Mouse (Mus musculus) G1E (cell line): ENCODE results near the gene H13. TPM values are rescaled to one million over a fixed set of nuclear protein-coding genes. Genes with fewer than 3 reads are reported as not detected.

Source experiments
- ATAC-seq: 2 replicates; pipeline ENCODE4 v1.8.0; 2016; ENCODE audit warnings: mild to moderate bottlenecking; ENCODE audit not compliant: insufficient number of reproducible peaks, poor library complexity, low FRiP score, severe bottlenecking; ENCODE audit errors: extremely low read depth
- DNase-seq: peaks from one replicate; pipeline ENCODE4 v3.0.0; 2012; ENCODE audit warnings: low spot score
- H3K27me3 ChIP-seq: 2 replicates; pipeline ENCODE4 v1.6.1; 2012; ENCODE audit warnings: mild to moderate bottlenecking, low read length, inconsistent platforms; ENCODE audit not compliant: insufficient read depth
- H3K36me3 ChIP-seq: replicated peaks from 2 replicates; pipeline ENCODE3; 2012; ENCODE audit warnings: mild to moderate bottlenecking, inconsistent platforms
- H3K4me1 ChIP-seq: 2 replicates; pipeline ENCODE4 v1.6.1; 2012; ENCODE audit warnings: low read depth, low read length, inconsistent platforms, mixed read lengths; ENCODE audit not compliant: insufficient read depth
- H3K4me3 ChIP-seq: 2 replicates; pipeline ENCODE4 v1.5.1; 2012; ENCODE audit warnings: low read depth, mild to moderate bottlenecking, inconsistent platforms, low read length, moderate library complexity, mixed read lengths
- H3K9me3 ChIP-seq: replicated peaks from 2 replicates; pipeline ENCODE4 v1.6.1; 2012; ENCODE audit warnings: inconsistent platforms
- CTCF ChIP-seq: IDR thresholded peaks from 2 replicates; pipeline ENCODE4 v1.5.1; 2012; ENCODE audit warnings: low read depth, low read length, inconsistent platforms, mixed read lengths
- GATA1 ChIP-seq: IDR thresholded peaks from 2 replicates; pipeline ENCODE4 v1.6.1; 2012; ENCODE audit warnings: borderline replicate concordance, low read length, inconsistent platforms, mixed read lengths
- GATA2 ChIP-seq: IDR thresholded peaks from 2 replicates; pipeline ENCODE4 v1.6.1; 2012; ENCODE audit warnings: low read depth, low read length, inconsistent platforms, borderline replicate concordance
- POLR2AphosphoS5 ChIP-seq: IDR thresholded peaks from 2 replicates; pipeline ENCODE4 v1.6.1; 2012; ENCODE audit warnings: low read depth, low read length, inconsistent platforms; ENCODE audit not compliant: insufficient replicate concordance
- TAL1 ChIP-seq: conservative IDR thresholded peaks from 2 replicates; pipeline ENCODE4 v1.6.1; 2012; ENCODE audit warnings: low read depth, low read length, inconsistent platforms, mixed read lengths
- polyA plus RNA-seq: library from polyadenylated mRNA; stranded (reverse); fragments of >175 nt; gene quantifications from 2 replicates; pipeline ENCODE4 v1.2.3, GENCODE M21; 2012
- total RNA-seq, 2 experiments: library from RNA; stranded (forward) in 1 of 2; stranded (reverse) in 1 of 2; fragments of 200-1000 nt in 1 of 2; fragments of >200 nt in 1 of 2; fragmentation: Nextera tagmentation in 1 of 2; gene quantifications; 2 replicates each; pipeline ENCODE4 v1.2.3; 2014 to 2017

H13 gene
- total and polyA plus RNA-seq, 3 experiments: 43.2 to 65.2 (median 54.2) TPM

DNA sequence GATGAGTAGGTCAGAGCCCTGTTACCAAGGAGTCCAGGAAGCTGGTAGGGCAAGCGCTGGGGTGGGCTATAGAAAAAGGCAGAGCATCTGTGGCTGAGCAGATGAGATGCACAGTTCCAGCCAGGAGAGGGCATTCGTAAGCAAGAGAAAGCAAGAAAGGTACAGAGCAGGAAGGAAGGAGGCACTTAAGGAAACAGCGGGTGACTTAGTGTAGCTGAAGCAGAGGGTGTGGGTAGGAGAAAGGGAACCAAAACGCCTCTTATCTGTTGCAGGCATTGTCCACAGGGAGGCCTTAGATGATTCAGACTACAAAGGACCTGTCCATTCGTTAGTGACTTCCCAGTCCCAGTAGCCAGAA lies 2.4 kb downstream of the H13 start:
- no peak for TF ChIP-seq POLR2AphosphoS5
- TF ChIP-seq GATA2: no peak
- no peak for TF ChIP-seq TAL1
- no peak for TF ChIP-seq GATA1
- TF ChIP-seq CTCF: no peak
- peak overlapping the region; percentile 96; the same call in 1 of the 2 replicates for H3K4me3 ChIP-seq
- peak; percentile 74 for ATAC-seq
- peaks cover 11% of the 10 kb centered on the region for H3K27me3 ChIP-seq
- H3K36me3 ChIP-seq: peaks cover 56% of the 10 kb centered on the region
- no peaks in the 10 kb centered on the region for H3K9me3 ChIP-seq
- H3K4me1 ChIP-seq: peaks cover 59% of the 10 kb centered on the region
- peak; percentile 65 for DNase-seq

DNA sequence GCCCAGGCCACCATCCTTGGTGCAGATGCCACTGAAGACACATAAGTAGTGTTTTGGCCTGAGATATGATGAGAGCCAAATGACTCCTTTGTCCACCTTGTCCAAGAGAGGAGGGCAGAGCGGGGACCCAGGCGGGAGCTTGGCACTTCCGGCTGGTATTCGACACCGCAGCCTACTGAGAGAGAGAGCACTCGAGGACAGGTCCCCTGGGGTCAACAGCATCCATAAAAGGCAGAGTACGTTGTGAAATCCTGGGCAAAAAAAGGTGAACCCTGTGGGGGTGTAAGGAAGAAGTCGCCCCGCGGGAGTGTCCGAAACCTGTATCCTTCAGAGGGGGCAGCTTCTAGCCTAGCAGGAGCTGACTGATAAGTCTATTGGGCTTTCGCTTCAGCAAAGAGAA lies 2.9 kb downstream of the H13 start:
- H3K36me3 ChIP-seq: peaks cover 62% of the 10 kb centered on the region
- DNase-seq: no peak
- ATAC-seq: no peak
- TF ChIP-seq TAL1 (no peak), CTCF (no peak), POLR2AphosphoS5 (no peak)
- H3K9me3 ChIP-seq: no peaks in the 10 kb centered on the region
- peak overlapping the region; percentile 96; the same call in 1 of the 2 replicates for H3K4me3 ChIP-seq
- peaks cover 6% of the 10 kb centered on the region for H3K27me3 ChIP-seq
- peaks cover 63% of the 10 kb centered on the region for H3K4me1 ChIP-seq

DNA sequence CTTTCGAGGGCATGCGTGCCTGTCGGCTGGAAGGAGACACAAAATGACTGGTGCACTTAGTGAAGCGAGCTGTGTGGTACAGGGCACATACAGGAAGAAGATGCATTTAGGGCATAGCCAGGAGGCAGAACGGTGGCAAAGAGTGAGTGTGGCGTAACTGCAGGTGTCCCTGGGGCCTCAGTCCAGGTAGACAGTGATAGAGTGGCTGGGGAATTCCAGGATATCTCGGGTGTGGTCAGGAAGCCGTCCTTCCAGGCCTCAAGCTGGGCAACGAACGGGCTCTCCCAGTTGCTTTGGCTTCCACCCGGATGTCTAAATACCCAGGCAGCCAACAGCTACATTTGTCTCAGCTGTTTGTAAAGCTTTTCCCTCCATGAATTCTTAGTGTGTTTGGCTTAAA lies 4.9 kb downstream of the H13 start:
- DNase-seq (no peak), ATAC-seq (no peak)
- Histone ChIP-seq H3K9me3 (no peaks in the 10 kb centered on the region), H3K36me3 (peaks cover 82% of the 10 kb centered on the region), H3K4me3 (no peak overlapping the region; the same call in 1 of the 2 replicates), H3K4me1 (peaks cover 70% of the 10 kb centered on the region), H3K27me3 (no peaks in the 10 kb centered on the region)
- TF ChIP-seq TAL1 (no peak), GATA2 (no peak), GATA1 (no peak), CTCF (no peak), POLR2AphosphoS5 (no peak)

DNA sequence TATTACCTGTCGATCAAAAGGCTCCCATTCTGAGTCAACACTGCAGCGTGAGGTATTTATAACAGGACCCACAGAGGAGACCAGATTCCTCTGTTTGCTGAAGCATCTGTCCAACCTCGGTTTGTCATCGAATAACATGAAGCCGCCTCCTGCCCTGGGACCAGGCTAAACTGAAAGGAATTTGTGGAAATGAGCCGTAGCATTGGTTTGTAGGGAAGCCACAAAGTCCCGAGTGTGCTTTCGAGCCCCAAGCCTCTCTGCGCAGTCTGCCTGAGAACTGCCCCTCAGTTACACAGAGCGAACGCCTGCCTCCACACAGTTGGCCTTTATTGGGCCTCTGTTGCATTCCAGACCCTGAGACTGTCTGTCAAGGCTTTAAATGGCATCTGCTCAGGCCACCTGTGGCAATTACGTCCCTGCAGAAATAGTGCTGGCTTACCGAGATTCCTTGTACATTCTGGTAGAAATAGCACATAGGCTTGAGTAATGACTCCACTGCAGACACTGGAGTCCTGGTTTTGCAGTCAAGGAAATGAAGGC lies 6.1 kb downstream of the H13 start:
- no peak for ATAC-seq
- H3K4me1 ChIP-seq: peaks cover 70% of the 10 kb centered on the region
- peaks cover 93% of the 10 kb centered on the region for H3K36me3 ChIP-seq
- no peak for DNase-seq
- H3K4me3 ChIP-seq: no peak overlapping the region
- TF ChIP-seq GATA2: no peak
- no peak for TF ChIP-seq POLR2AphosphoS5
- no peak for TF ChIP-seq TAL1
- no peak for TF ChIP-seq CTCF
- no peak for TF ChIP-seq GATA1
- no peaks in the 10 kb centered on the region for H3K27me3 ChIP-seq
- no peaks in the 10 kb centered on the region for H3K9me3 ChIP-seq

DNA sequence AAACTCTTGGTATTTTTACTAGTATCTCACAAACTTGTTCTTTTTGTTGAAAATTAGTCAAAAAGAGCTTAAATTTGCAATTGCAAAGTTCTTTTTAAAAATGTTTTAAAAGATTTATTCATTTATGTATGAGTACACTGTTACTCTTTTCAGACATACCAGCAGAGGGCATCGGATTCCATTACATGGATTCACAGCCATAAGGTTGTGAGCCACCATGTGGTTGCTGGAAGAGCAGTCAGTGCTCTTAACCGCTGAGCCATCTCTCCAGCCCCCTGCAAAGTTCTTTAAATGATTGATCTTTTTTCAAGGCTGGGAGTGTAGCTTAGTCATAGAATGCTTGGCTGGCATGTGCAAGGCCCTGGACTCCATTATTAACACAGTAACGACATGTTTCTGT lies 9.0 kb downstream of the H13 start:
- no peak for DNase-seq
- H3K4me1 ChIP-seq: peaks cover 44% of the 10 kb centered on the region
- no peak overlapping the region for H3K4me3 ChIP-seq
- ATAC-seq: no peak
- H3K27me3 ChIP-seq: no peaks in the 10 kb centered on the region
- H3K36me3 ChIP-seq: peaks cover 98% of the 10 kb centered on the region
- no peak for TF ChIP-seq TAL1
- TF ChIP-seq GATA1: no peak
- no peak for TF ChIP-seq GATA2
- no peak for TF ChIP-seq CTCF
- TF ChIP-seq POLR2AphosphoS5: no peak
- no peaks in the 10 kb centered on the region for H3K9me3 ChIP-seq

DNA sequence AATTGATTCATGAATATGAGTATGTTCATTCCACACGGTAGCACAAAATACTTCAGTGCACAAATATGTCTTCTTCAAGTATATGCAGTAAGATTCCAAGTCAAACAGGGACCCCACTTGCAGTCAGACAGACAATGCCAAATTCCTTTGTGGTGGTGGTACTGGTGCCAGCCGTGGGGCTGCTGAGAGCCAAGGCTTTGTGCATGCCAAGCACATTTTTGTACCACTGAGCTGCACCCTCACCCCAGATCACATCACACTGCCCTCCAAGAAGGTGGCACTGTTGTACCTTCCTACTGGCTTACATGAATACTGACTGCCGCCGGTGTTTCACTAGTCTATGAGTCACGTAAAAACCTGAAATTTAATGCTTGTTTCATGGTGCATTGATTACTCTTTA lies 9.7 kb downstream of the H13 start:
- Histone ChIP-seq H3K4me3 (no peak overlapping the region), H3K9me3 (no peaks in the 10 kb centered on the region), H3K36me3 (peaks cover 100% of the 10 kb centered on the region), H3K27me3 (no peaks in the 10 kb centered on the region), H3K4me1 (peaks cover 42% of the 10 kb centered on the region)
- TF ChIP-seq POLR2AphosphoS5 (no peak), GATA1 (no peak), CTCF (no peak), TAL1 (no peak), GATA2 (no peak)
- DNase-seq: no peak
- no peak for ATAC-seq
